Mouse (Mus musculus): ENCODE results near the gene Mc3r. TPM values are rescaled to one million over a fixed set of nuclear protein-coding genes. Genes with fewer than 3 reads are reported as not detected.

Mc3r gene
- polyA plus RNA-seq, 1 experiment from 2014 or later = not detected

DNA sequence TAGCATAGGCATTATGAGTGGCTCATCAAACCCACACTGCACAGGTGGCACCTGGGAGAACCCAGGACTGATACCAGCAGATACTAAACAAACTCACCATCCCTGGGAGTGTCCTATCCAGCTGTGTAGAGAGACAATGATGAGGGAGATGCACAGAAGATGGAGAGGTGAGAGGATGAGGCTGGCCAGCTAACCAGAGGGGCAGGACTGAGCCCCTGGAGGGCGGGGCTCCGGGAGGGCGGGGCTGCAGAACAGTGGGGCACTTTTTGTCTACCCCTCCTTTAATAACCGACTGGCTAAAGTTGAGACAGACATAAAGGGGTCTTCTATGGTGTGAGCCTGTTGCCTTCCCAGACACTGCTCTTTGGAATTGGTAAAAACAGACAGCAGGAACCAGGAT lies 13.1 kb downstream of the Mc3r start:
- no peak overlapping the region for H3K4me3 ChIP-seq (ENCODE audit: low read depth, low read length)
- H3K4me1 ChIP-seq (replicated peaks; ENCODE audit: control insufficient read depth, insufficient read depth, low read length) = no peaks in the 10 kb centered on the region
- no peak for ATAC-seq
- TF ChIP-seq CTCF (IDR thresholded peaks at IDR 0.05; ENCODE audit: low read depth) = no peak
- WGBS = 70% methylated on average over 4 of the region's 4 CpGs
- H3K36me3 ChIP-seq (ENCODE audit: control insufficient read depth, insufficient read depth) = no peaks in the 10 kb centered on the region
- no peak overlapping the region for H3K27ac ChIP-seq (ENCODE audit: low read depth, low read length)
- no peaks in the 10 kb centered on the region for H3K9me3 ChIP-seq (ENCODE audit: control insufficient read depth)
- H3K27me3 ChIP-seq (replicated peaks; ENCODE audit: control insufficient read depth, insufficient read depth, low read length) = no peaks in the 10 kb centered on the region
- no peak overlapping the region for H3K9ac ChIP-seq (ENCODE audit: low read depth, low read length)
- no peak overlapping the region for H3K4me2 ChIP-seq (replicated peaks; ENCODE audit: low read depth)

DNA sequence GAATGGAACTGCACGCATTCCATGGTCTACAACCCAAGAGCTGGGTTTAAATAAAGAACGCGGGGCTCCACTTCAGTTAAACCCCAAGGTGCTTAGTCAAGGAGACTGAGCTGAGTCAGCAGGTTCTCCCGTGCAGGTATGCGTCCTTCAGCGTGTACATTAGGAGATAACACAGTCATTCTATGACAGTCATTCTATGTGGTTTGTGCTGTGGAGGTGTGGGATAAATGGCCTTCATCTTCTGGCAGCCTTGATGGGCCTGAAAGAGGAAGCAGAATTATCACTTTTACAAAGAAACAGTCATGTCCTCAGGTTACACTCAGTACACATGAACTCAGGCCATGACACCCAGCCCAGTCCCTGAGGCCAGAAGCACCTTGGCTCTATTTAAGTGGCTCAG lies 14.9 kb downstream of the Mc3r start:
- no peak for ATAC-seq
- Histone ChIP-seq H3K9me3 (ENCODE audit: control insufficient read depth) (no peaks in the 10 kb centered on the region), H3K9ac (ENCODE audit: low read depth, low read length) (no peak overlapping the region), H3K4me1 (replicated peaks; ENCODE audit: control insufficient read depth, insufficient read depth, low read length) (no peaks in the 10 kb centered on the region), H3K4me2 (replicated peaks; ENCODE audit: low read depth) (no peak overlapping the region), H3K27me3 (replicated peaks; ENCODE audit: control insufficient read depth, insufficient read depth, low read length) (no peaks in the 10 kb centered on the region), H3K27ac (ENCODE audit: low read depth, low read length) (no peak overlapping the region), H3K36me3 (ENCODE audit: control insufficient read depth, insufficient read depth) (no peaks in the 10 kb centered on the region), H3K4me3 (ENCODE audit: low read depth, low read length) (no peak overlapping the region)
- 58% methylated on average over 6 of the region's 6 CpGs for WGBS
- no peak for TF ChIP-seq CTCF (IDR thresholded peaks at IDR 0.05; ENCODE audit: low read depth)

DNA sequence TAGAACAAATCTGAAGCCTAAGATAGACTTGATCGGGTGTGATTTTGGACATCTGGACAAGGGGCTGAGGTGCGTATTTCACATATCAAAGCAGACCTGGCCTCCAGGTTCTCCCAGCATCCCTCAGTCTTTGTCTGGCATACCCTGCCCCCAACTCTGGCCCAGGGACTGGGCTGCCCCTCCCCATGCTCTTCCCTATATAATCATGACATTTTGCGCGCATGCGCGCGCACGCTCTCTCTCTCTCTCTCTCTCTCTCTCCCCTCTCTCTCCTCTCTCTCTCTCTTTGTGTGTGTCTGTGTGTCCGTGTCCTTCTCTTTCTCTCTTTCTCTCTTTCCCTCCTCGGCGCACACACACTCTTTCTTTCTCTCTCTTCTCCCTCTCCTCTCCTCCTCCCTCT lies 21.6 kb downstream of the Mc3r start:
- ATAC-seq = no peak
- no peak overlapping the region for H3K4me3 ChIP-seq (ENCODE audit: low read depth, low read length)
- H3K4me1 ChIP-seq (replicated peaks; ENCODE audit: control insufficient read depth, insufficient read depth, low read length) = no peaks in the 10 kb centered on the region
- 82% methylated on average over 11 of the region's 11 CpGs for WGBS
- H3K4me2 ChIP-seq (replicated peaks; ENCODE audit: low read depth) = no peak overlapping the region
- H3K36me3 ChIP-seq (ENCODE audit: control insufficient read depth, insufficient read depth) = no peaks in the 10 kb centered on the region
- no peak for TF ChIP-seq CTCF (IDR thresholded peaks at IDR 0.05; ENCODE audit: low read depth)
- H3K9me3 ChIP-seq (ENCODE audit: control insufficient read depth) = no peaks in the 10 kb centered on the region
- H3K9ac ChIP-seq (ENCODE audit: low read depth, low read length) = no peak overlapping the region
- no peaks in the 10 kb centered on the region for H3K27me3 ChIP-seq (replicated peaks; ENCODE audit: control insufficient read depth, insufficient read depth, low read length)
- H3K27ac ChIP-seq (ENCODE audit: low read depth, low read length) = no peak overlapping the region

- Histone ChIP-seq H3K36me3 (ENCODE audit: control insufficient read depth, insufficient read depth) (no peaks in the 10 kb centered on the region), H3K27ac (ENCODE audit: low read depth, low read length) (no peak overlapping the region)
- WGBS = 49% methylated on average over 9 of the region's 9 CpGs
These were observed 22.2 kb downstream of the Mc3r start for GRCm38 (mm10) chr2:172270485-172270944.

GRCm38 (mm10) chr2:172270974-172271697 lies 22.8 kb downstream of the Mc3r start:
- no peak overlapping the region for H3K4me2 ChIP-seq (replicated peaks; ENCODE audit: low read depth)
- H3K4me3 ChIP-seq (ENCODE audit: low read depth, low read length) = no peak overlapping the region
- no peaks in the 10 kb centered on the region for H3K27me3 ChIP-seq (replicated peaks; ENCODE audit: control insufficient read depth, insufficient read depth, low read length)
- no peak overlapping the region for H3K27ac ChIP-seq (ENCODE audit: low read depth, low read length)
- H3K9ac ChIP-seq (ENCODE audit: low read depth, low read length) = no peak overlapping the region
- no peak for TF ChIP-seq CTCF (IDR thresholded peaks at IDR 0.05; ENCODE audit: low read depth)
- H3K4me1 ChIP-seq (replicated peaks; ENCODE audit: control insufficient read depth, insufficient read depth, low read length) = no peaks in the 10 kb centered on the region
- no peaks in the 10 kb centered on the region for H3K36me3 ChIP-seq (ENCODE audit: control insufficient read depth, insufficient read depth)
- 69% methylated on average over 12 of the region's 12 CpGs for WGBS
- no peak for ATAC-seq
- no peaks in the 10 kb centered on the region for H3K9me3 ChIP-seq (ENCODE audit: control insufficient read depth)

More at GRCm38 (mm10) chr2:172270485-172270944, 22.2 kb downstream of the Mc3r start:
- Histone ChIP-seq H3K27me3 (replicated peaks; ENCODE audit: control insufficient read depth, insufficient read depth, low read length) (no peaks in the 10 kb centered on the region), H3K4me2 (replicated peaks; ENCODE audit: low read depth) (no peak overlapping the region), H3K4me1 (replicated peaks; ENCODE audit: control insufficient read depth, insufficient read depth, low read length) (no peaks in the 10 kb centered on the region), H3K4me3 (ENCODE audit: low read depth, low read length) (no peak overlapping the region), H3K9me3 (ENCODE audit: control insufficient read depth) (no peaks in the 10 kb centered on the region), H3K9ac (ENCODE audit: low read depth, low read length) (no peak overlapping the region)
- no peak for TF ChIP-seq CTCF (IDR thresholded peaks at IDR 0.05; ENCODE audit: low read depth)
- ATAC-seq = no peak

- ATAC-seq = no peak
- H3K4me3 ChIP-seq (ENCODE audit: low read depth, low read length) = no peak overlapping the region
These were observed 26.4 kb downstream of the Mc3r start for GRCm38 (mm10) chr2:172274662-172275061.

More at GRCm38 (mm10) chr2:172274662-172275061, 26.4 kb downstream of the Mc3r start:
- no peak for TF ChIP-seq CTCF (IDR thresholded peaks at IDR 0.05; ENCODE audit: low read depth)
- Histone ChIP-seq H3K9ac (ENCODE audit: low read depth, low read length) (no peak overlapping the region), H3K9me3 (ENCODE audit: control insufficient read depth) (no peaks in the 10 kb centered on the region), H3K27ac (ENCODE audit: low read depth, low read length) (no peak overlapping the region), H3K27me3 (replicated peaks; ENCODE audit: control insufficient read depth, insufficient read depth, low read length) (no peaks in the 10 kb centered on the region), H3K36me3 (ENCODE audit: control insufficient read depth, insufficient read depth) (no peaks in the 10 kb centered on the region), H3K4me2 (replicated peaks; ENCODE audit: low read depth) (no peak overlapping the region), H3K4me1 (replicated peaks; ENCODE audit: control insufficient read depth, insufficient read depth, low read length) (no peaks in the 10 kb centered on the region)
- WGBS = 77% methylated on average over 8 of the region's 8 CpGs
